Mouse (Mus musculus) spleen, adult 18-20 months (tissue): ENCODE measurements around the gene 4931428F04Rik.

Experiments
- DNase-seq, 2 experiments: peaks; one replicate each; pipeline ENCODE4 v3.0.0; 2022; ENCODE audit warnings: mixed read lengths in 2 of 2

4931428F04Rik gene

GRCm38 (mm10) chr8:105285514-105285913 is 4.2 kb downstream of the 4931428F04Rik start:
- DNase-seq, result no peak

GRCm38 (mm10) chr8:105283074-105283473 is 6.6 kb downstream of the 4931428F04Rik start:
- peak in 1 of 2 experiments; percentile 54 for DNase-seq

- no peak for DNase-seq
Observed at GRCm38 (mm10) chr8:105282239-105282638, 7.4 kb downstream of the 4931428F04Rik start.

- peak in 1 of 2 experiments; percentile 1 for DNase-seq
Observed at GRCm38 (mm10) chr8:105281821-105282220, 7.8 kb downstream of the 4931428F04Rik start.

GRCm38 (mm10) chr8:105280567-105280966 is 9.1 kb downstream of the 4931428F04Rik start:
- no peak for DNase-seq

- no peak for DNase-seq
Observed at GRCm38 (mm10) chr8:105278911-105279334, 10.7 kb downstream of the 4931428F04Rik start.

GRCm38 (mm10) chr8:105276292-105277120 is 13.2 kb downstream of the 4931428F04Rik start:
- no peak for DNase-seq

- no peak for DNase-seq
Observed at GRCm38 (mm10) chr8:105275840-105276239, 13.8 kb downstream of the 4931428F04Rik start, which contains the start of gene Nol3. Gene Nol3, plus strand, starts transcription at chr8:105276140.

GRCm38 (mm10) chr8:105275387-105275786 is 14.3 kb downstream of the 4931428F04Rik start:
- no peak for DNase-seq

- no peak for DNase-seq
Observed at GRCm38 (mm10) chr8:105270916-105271186, 18.8 kb downstream of the 4931428F04Rik start.

GRCm38 (mm10) chr8:105270101-105270915 is 19.4 kb downstream of the 4931428F04Rik start:
- DNase-seq, result no peak

- peak in 1 of 2 experiments; percentile 45 for DNase-seq
Observed at GRCm38 (mm10) chr8:105269461-105269947, 20.2 kb downstream of the 4931428F04Rik start, which contains the start of gene Hsf4. Gene Hsf4, plus strand, starts transcription at chr8:105269801.

GRCm38 (mm10) chr8:105269075-105269458 is 20.6 kb downstream of the 4931428F04Rik start:
- DNase-seq, result no peak

GRCm38 (mm10) chr8:105268342-105269074 is 21.2 kb downstream of the 4931428F04Rik start:
- DNase-seq, result no peak

- peak; percentile 49 to 56 for DNase-seq
Observed at GRCm38 (mm10) chr8:105266775-105267174, 22.9 kb downstream of the 4931428F04Rik start.

- DNase-seq, result peak in 1 of 2 experiments; percentile 44
Observed at GRCm38 (mm10) chr8:105265128-105265527, 24.5 kb downstream of the 4931428F04Rik start.

GRCm38 (mm10) chr8:105264024-105264982 is 25.4 kb downstream of the 4931428F04Rik start, which contains the start of the genes Tradd and Fbxl8:
Gene Tradd, minus strand, starts transcription at chr8:105264609.
Gene Fbxl8, plus strand, starts transcription at chr8:105264648.
- DNase-seq, result peak; percentile 71 to 77

- DNase-seq, result no peak
Observed at GRCm38 (mm10) chr8:105263244-105263912, 26.3 kb downstream of the 4931428F04Rik start.

- no peak for DNase-seq
Observed at GRCm38 (mm10) chr8:105261326-105261980, 28.2 kb downstream of the 4931428F04Rik start.
